15 mouse cellular contexts compared by ENCODE assay signal in the genomic region with DNA sequence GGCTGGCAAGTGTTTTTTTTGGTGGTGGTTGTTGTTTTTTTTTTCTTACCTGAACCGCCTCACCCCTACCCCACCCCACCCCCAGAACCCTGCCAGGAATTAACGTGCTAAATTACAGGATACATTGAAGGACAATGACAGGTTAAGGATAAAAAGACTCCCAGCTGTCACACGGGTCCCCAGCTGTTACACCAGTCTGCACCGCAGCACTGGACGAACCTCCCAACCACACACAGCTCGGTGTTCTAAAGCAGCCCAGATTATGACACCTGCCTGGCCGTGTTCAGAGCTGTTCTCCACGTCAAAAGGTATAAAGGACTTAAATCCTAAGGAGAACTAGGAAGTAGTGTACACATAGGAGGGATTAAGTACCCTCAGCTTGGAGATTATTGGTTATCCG. TPM values are rescaled to one million over a fixed set of nuclear protein-coding genes. Genes with fewer than 3 reads are reported as not detected.
DNase-seq lines count a peak whose midpoint lies in the region; ATAC-seq and TF ChIP-seq lines count a peak whose summit lies in the region.
"Had no signal": no experiment of that assay in that cellular context is flagged by ENCODE, and none has a peak within 500 bp of the region (broad histone marks: within the 10 kb centered on the region; RNA-seq: fewer than 3 reads in every experiment).

No protein-coding gene starts in this region.

- no peak overlapping the region for H3K9ac ChIP-seq in forebrain, postnatal 0 days
- no peak overlapping the region for H3K9ac ChIP-seq in hindbrain, embryonic 15.5 days
- no peak overlapping the region for H3K9ac ChIP-seq in hindbrain, postnatal 0 days (replicated peaks; ENCODE audit: low read length)
- no peak overlapping the region for H3K9ac ChIP-seq in midbrain, embryonic 13.5 days (replicated peaks)
- no peak overlapping the region for H3K9ac ChIP-seq in midbrain, postnatal 0 days (replicated peaks; ENCODE audit: low read length, poor library complexity, severe bottlenecking)
- H3K9ac ChIP-seq: stomach, embryonic 15.5 days had no signal

- H3K27me3 ChIP-seq in forebrain, embryonic 10.5 days (ENCODE audit: poor library complexity, severe bottlenecking) = no peaks in the 10 kb centered on the region
- no peaks in the 10 kb centered on the region for H3K27me3 ChIP-seq in forebrain, postnatal 0 days (ENCODE audit: insufficient read depth, low read length)
- H3K27me3 ChIP-seq in hindbrain, embryonic 15.5 days = no peaks in the 10 kb centered on the region
- H3K27me3 ChIP-seq in hindbrain, postnatal 0 days (ENCODE audit: insufficient read depth, low read length) = no peaks in the 10 kb centered on the region
- H3K27me3 ChIP-seq in midbrain, embryonic 13.5 days = no peaks in the 10 kb centered on the region
- H3K27me3 ChIP-seq in midbrain, postnatal 0 days (ENCODE audit: insufficient read depth, low read length) = no peaks in the 10 kb centered on the region
- H3K27me3 ChIP-seq: stomach, embryonic 15.5 days had no signal

- peaks cover 47% of the 10 kb centered on the region for H3K4me1 ChIP-seq in forebrain, embryonic 10.5 days
- H3K4me1 ChIP-seq in forebrain, postnatal 0 days (ENCODE audit: insufficient read depth) = peaks cover 8% of the 10 kb centered on the region
- H3K4me1 ChIP-seq in hindbrain, embryonic 15.5 days (replicated peaks) = peaks cover 20% of the 10 kb centered on the region
- H3K4me1 ChIP-seq in hindbrain, postnatal 0 days (ENCODE audit: insufficient read depth, low read length) = peaks cover 4% of the 10 kb centered on the region; the same call in 1 of the 2 replicates
- H3K4me1 ChIP-seq in midbrain, embryonic 13.5 days (replicated peaks) = peaks cover 37% of the 10 kb centered on the region
- H3K4me1 ChIP-seq in midbrain, postnatal 0 days (ENCODE audit: insufficient read depth, low read length) = peaks cover 7% of the 10 kb centered on the region

- no peak for ATAC-seq in forebrain, postnatal 0 days
- ATAC-seq in hindbrain, embryonic 15.5 days (ENCODE audit: low FRiP score, low read depth) = no peak
- ATAC-seq in hindbrain, postnatal 0 days = no peak
- no peak for ATAC-seq in midbrain, embryonic 13.5 days
- ATAC-seq in midbrain, postnatal 0 days (ENCODE audit: low FRiP score) = no peak

- TF ChIP-seq CTCF in forebrain, postnatal 0 days (IDR thresholded peaks at IDR 0.05; ENCODE audit: low read depth) = no peak
- no peak for TF ChIP-seq CTCF in hindbrain, postnatal 0 days (IDR thresholded peaks at IDR 0.05; ENCODE audit: low read depth)
- TF ChIP-seq CTCF in midbrain, postnatal 0 days (IDR thresholded peaks at IDR 0.05) = no peak

- H3K4me3 ChIP-seq in forebrain, embryonic 10.5 days = no peak overlapping the region
- no peak overlapping the region for H3K4me3 ChIP-seq in forebrain, postnatal 0 days (ENCODE audit: low read depth, low read length)
- H3K4me3 ChIP-seq in hindbrain, embryonic 15.5 days = no peak overlapping the region
- no peak overlapping the region for H3K4me3 ChIP-seq in hindbrain, postnatal 0 days (ENCODE audit: low read length)
- H3K4me3 ChIP-seq in midbrain, embryonic 13.5 days (replicated peaks) = no peak overlapping the region
- no peak overlapping the region for H3K4me3 ChIP-seq in midbrain, postnatal 0 days (ENCODE audit: low read depth, low read length)
- H3K4me3 ChIP-seq: heart, adult 2 months; left cerebral cortex, adult 2 months; stomach, embryonic 15.5 days had no signal

- peaks cover 47% of the 10 kb centered on the region for H3K36me3 ChIP-seq in forebrain, embryonic 10.5 days (replicated peaks)
- peaks cover 14% of the 10 kb centered on the region; the same call in 1 of the 2 replicates for H3K36me3 ChIP-seq in forebrain, postnatal 0 days (ENCODE audit: insufficient read depth)
- H3K36me3 ChIP-seq in hindbrain, embryonic 15.5 days = no peaks in the 10 kb centered on the region
- no peaks in the 10 kb centered on the region for H3K36me3 ChIP-seq in hindbrain, postnatal 0 days (ENCODE audit: insufficient read depth, low read length)
- peaks cover 13% of the 10 kb centered on the region for H3K36me3 ChIP-seq in midbrain, embryonic 13.5 days
- H3K36me3 ChIP-seq in midbrain, postnatal 0 days (ENCODE audit: insufficient read depth, low read length) = no peaks in the 10 kb centered on the region; the same call in 1 of the 2 replicates
- H3K36me3 ChIP-seq: stomach, embryonic 15.5 days had no signal

- peak overlapping the region; percentile 86 for H3K27ac ChIP-seq in forebrain, embryonic 10.5 days
- no peak overlapping the region for H3K27ac ChIP-seq in forebrain, postnatal 0 days (ENCODE audit: low read depth, low read length)
- peak overlapping the region; percentile 71; the same call in 1 of the 2 replicates for H3K27ac ChIP-seq in hindbrain, embryonic 15.5 days (replicated peaks)
- no peak overlapping the region; the same call in 1 of the 2 replicates for H3K27ac ChIP-seq in hindbrain, postnatal 0 days
- H3K27ac ChIP-seq in midbrain, embryonic 13.5 days = peak overlapping the region; percentile 80
- no peak overlapping the region; the same call in 1 of the 2 replicates for H3K27ac ChIP-seq in midbrain, postnatal 0 days (ENCODE audit: low read depth, low read length)
- H3K27ac ChIP-seq: heart, adult 2 months; left cerebral cortex, adult 2 months; macrophage; stomach, embryonic 15.5 days had no signal

- WGBS in forebrain, embryonic 10.5 days = 66% methylated on average over 9 of the region's 9 CpGs
- WGBS in forebrain, postnatal 0 days = 48% methylated on average over 9 of the region's 9 CpGs
- 66% methylated on average over 9 of the region's 9 CpGs for WGBS in hindbrain, embryonic 15.5 days
- 69% methylated on average over 9 of the region's 9 CpGs for WGBS in hindbrain, postnatal 0 days
- WGBS in midbrain, embryonic 13.5 days = 56% methylated on average over 9 of the region's 9 CpGs
- 62% methylated on average over 9 of the region's 9 CpGs for WGBS in midbrain, postnatal 0 days

- DNase-seq in forebrain, embryonic 10.5 days (ENCODE audit: extremely low spot score, low spot score) = no peak
- no peak for DNase-seq in forebrain, postnatal 0 days
- no peak for DNase-seq in hindbrain, postnatal 0 days (ENCODE audit: low spot score)
- no peak for DNase-seq in midbrain, postnatal 0 days (ENCODE audit: low spot score)
- DNase-seq in retina, embryonic 14.5 days (ENCODE audit: low spot score) = no peak
- no peak for DNase-seq in right cerebral cortex, postnatal 36 days (ENCODE audit: low spot score in 2 of 2)
- DNase-seq: cerebellum, adult 11-12 months; kidney, adult 8-10 months had no signal

- H3K9me3 ChIP-seq in forebrain, embryonic 10.5 days = no peaks in the 10 kb centered on the region
- H3K9me3 ChIP-seq in forebrain, postnatal 0 days (ENCODE audit: low read length) = no peaks in the 10 kb centered on the region
- H3K9me3 ChIP-seq in hindbrain, embryonic 15.5 days = no peaks in the 10 kb centered on the region
- H3K9me3 ChIP-seq in hindbrain, postnatal 0 days (ENCODE audit: low read length) = no peaks in the 10 kb centered on the region
- H3K9me3 ChIP-seq in midbrain, embryonic 13.5 days = no peaks in the 10 kb centered on the region
- H3K9me3 ChIP-seq in midbrain, postnatal 0 days (ENCODE audit: low read length) = no peaks in the 10 kb centered on the region
- H3K9me3 ChIP-seq: stomach, embryonic 15.5 days had no signal

- H3K4me2 ChIP-seq in forebrain, postnatal 0 days (ENCODE audit: low read depth) = no peak overlapping the region
- no peak overlapping the region for H3K4me2 ChIP-seq in hindbrain, embryonic 15.5 days
- H3K4me2 ChIP-seq in hindbrain, postnatal 0 days (ENCODE audit: low read depth, low read length) = no peak overlapping the region
- no peak overlapping the region for H3K4me2 ChIP-seq in midbrain, embryonic 13.5 days (replicated peaks)
- no peak overlapping the region for H3K4me2 ChIP-seq in midbrain, postnatal 0 days (ENCODE audit: low read depth, low read length, poor library complexity, severe bottlenecking)
- H3K4me2 ChIP-seq: liver, embryonic 11.5 days; stomach, embryonic 15.5 days had no signal

RNA-seq across cellular contexts. Expression of gene Rars, which starts 58.0 kb away (rescaled TPM):
- polyA plus RNA-seq in forebrain, embryonic 10.5 days (2016; fragmentation: Nextera tagmentation; extraction: Ambion mirVana) = 118 and 123 TPM in 2 replicates
- total RNA-seq in forebrain, postnatal 0 days (2014; rRNA removed) = 37.8 and 56.6 TPM in 2 replicates
- polyA plus RNA-seq in forebrain, postnatal 0 days (2015; fragmentation: Nextera tagmentation; extraction: Ambion mirVana) = 66.1 and 66.4 TPM in 2 replicates
- 64.0 and 67.0 TPM in 2 replicates for polyA plus RNA-seq in hindbrain, embryonic 15.5 days (2015; fragmentation: Nextera tagmentation; extraction: Ambion mirVana)
- 27.4 and 30.0 TPM in 2 replicates for total RNA-seq in hindbrain, postnatal 0 days (2014; rRNA removed)
- 56.6 and 58.7 TPM in 2 replicates for polyA plus RNA-seq in hindbrain, postnatal 0 days (2015; fragmentation: Nextera tagmentation; extraction: Ambion mirVana)
- polyA plus RNA-seq in midbrain, embryonic 13.5 days (2015; fragmentation: Nextera tagmentation; extraction: Ambion mirVana) = 74.0 and 80.0 TPM in 2 replicates
- 41.3 and 45.8 TPM in 2 replicates for total RNA-seq in midbrain, postnatal 0 days (2014; rRNA removed)
- 61.9 and 66.2 TPM in 2 replicates for polyA plus RNA-seq in midbrain, postnatal 0 days (2015; fragmentation: Nextera tagmentation; extraction: Ambion mirVana)

Comparison
In these comparisons a context has a peak if more than half of its experiments do, and no peak if none do; other contexts are left out.
1. H3K27ac ChIP-seq: peak in forebrain, embryonic 10.5 days (single experiment), hindbrain, embryonic 15.5 days (single experiment) and midbrain, embryonic 13.5 days (single experiment); none in forebrain, postnatal 0 days (single experiment), hindbrain, postnatal 0 days (single experiment) and midbrain, postnatal 0 days (single experiment).